Mouse (Mus musculus): ENCODE measurements at regions not wholly inside any gene's neighbourhood (a gene's known extent, or its start where the extent isn't known, plus 50 kb on each side); places are given as distances from the start of the nearest gene placed in this dataset.
"Not testable (repeated sequence)": the region's sequence is repeated elsewhere in the genome, so short reads cannot be mapped to it uniquely, and the experiment has no call there.

DNA sequence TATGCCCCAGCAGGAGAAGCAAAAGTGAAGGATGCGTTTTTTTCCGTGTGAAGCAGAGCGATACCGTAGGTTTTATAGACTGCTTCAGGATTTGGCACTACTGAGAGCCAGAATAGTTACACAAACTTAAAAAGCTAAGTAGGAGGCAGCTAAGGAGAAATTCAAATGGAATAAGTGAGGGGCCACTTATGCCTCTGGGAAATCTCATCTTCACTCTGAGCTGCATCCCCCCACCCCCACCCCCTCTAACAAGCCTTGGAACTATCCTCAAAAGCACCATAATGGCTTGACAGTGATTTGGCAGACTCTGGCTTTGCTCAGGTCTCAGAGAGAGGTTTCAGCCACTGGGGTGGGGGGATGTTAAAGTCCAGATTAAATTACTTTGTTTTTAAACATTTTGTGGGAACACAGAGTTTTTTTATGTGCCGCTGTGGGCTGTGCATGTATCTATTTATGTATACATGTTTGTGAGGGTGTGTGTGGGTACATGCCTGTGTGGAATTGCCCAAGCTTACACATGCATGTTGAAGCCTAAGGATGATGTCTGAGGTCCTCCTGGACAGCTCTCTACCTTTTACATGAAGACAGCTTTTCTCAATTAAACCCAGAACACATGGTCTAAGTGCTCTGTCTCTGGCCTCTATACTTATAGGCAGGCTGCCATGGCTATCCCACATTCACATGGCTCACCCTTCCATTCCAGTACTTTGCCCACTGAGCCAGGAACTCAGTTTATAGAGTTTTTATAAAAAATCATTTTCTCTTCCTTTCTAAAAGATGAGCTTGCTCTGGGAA lies 396.6 kb downstream of the Epm2a start:
- WGBS: 82% methylated on average over 5 of the region's 5 CpGs
- H3K27me3 ChIP-seq (ENCODE audit: insufficient read depth, poor library complexity, severe bottlenecking): no peaks in the 10 kb centered on the region
- no peak for DNase-seq (ENCODE audit: low spot score)
- no peaks in the 10 kb centered on the region for H3K9me3 ChIP-seq
- H3K4me1 ChIP-seq: no peaks in the 10 kb centered on the region
- no peak overlapping the region for H3K27ac ChIP-seq
- no peak overlapping the region for H3K4me3 ChIP-seq
- no peaks in the 10 kb centered on the region for H3K36me3 ChIP-seq

- no peaks in the 10 kb centered on the region for H3K4me1 ChIP-seq
- H3K27ac ChIP-seq: no peak overlapping the region
- 78% methylated on average over 4 of the region's 4 CpGs for WGBS
- DNase-seq (ENCODE audit: low spot score): no peak
- H3K36me3 ChIP-seq: no peaks in the 10 kb centered on the region
- H3K27me3 ChIP-seq (ENCODE audit: insufficient read depth, poor library complexity, severe bottlenecking): no peaks in the 10 kb centered on the region
- H3K9me3 ChIP-seq: no peaks in the 10 kb centered on the region
- H3K4me3 ChIP-seq: no peak overlapping the region
Observed at GRCm38 (mm10) chr10:11745587-11745986, 402.4 kb downstream of the Epm2a start.

- H3K4me1 ChIP-seq: no peaks in the 10 kb centered on the region
- no peaks in the 10 kb centered on the region for H3K9me3 ChIP-seq
- H3K27ac ChIP-seq: no peak overlapping the region
- no peaks in the 10 kb centered on the region for H3K27me3 ChIP-seq (ENCODE audit: insufficient read depth, poor library complexity, severe bottlenecking)
- no peak for DNase-seq (ENCODE audit: low spot score)
- H3K4me3 ChIP-seq: no peak overlapping the region
- H3K36me3 ChIP-seq: no peaks in the 10 kb centered on the region
Observed at GRCm38 (mm10) chr10:11746959-11747358, 403.8 kb downstream of the Epm2a start.

GRCm38 (mm10) chr10:11755105-11755730 lies 412.0 kb downstream of the Epm2a start:
- H3K27ac ChIP-seq: no peak overlapping the region

GRCm38 (mm10) chr10:11777894-11778293 lies 434.7 kb downstream of the Epm2a start:
- no peak for DNase-seq (ENCODE audit: low spot score)
- no peak overlapping the region for H3K4me3 ChIP-seq
- no peaks in the 10 kb centered on the region for H3K4me1 ChIP-seq
- no peaks in the 10 kb centered on the region for H3K27me3 ChIP-seq (ENCODE audit: insufficient read depth, poor library complexity, severe bottlenecking)
- no peaks in the 10 kb centered on the region for H3K36me3 ChIP-seq
- H3K9me3 ChIP-seq: peaks cover 4% of the 10 kb centered on the region; the same call in 1 of the 2 replicates
- no peak overlapping the region for H3K27ac ChIP-seq
- 83% methylated on average over 6 of the region's 6 CpGs for WGBS

More at GRCm38 (mm10) chr10:11755105-11755730, 412.0 kb downstream of the Epm2a start:
- Histone ChIP-seq H3K4me3 (no peak overlapping the region), H3K27me3 (ENCODE audit: insufficient read depth, poor library complexity, severe bottlenecking) (no peaks in the 10 kb centered on the region), H3K36me3 (no peaks in the 10 kb centered on the region), H3K4me1 (no peaks in the 10 kb centered on the region), H3K9me3 (no peaks in the 10 kb centered on the region)
- no peak for DNase-seq (ENCODE audit: low spot score)
- 81% methylated on average over 5 of the region's 5 CpGs for WGBS

DNA sequence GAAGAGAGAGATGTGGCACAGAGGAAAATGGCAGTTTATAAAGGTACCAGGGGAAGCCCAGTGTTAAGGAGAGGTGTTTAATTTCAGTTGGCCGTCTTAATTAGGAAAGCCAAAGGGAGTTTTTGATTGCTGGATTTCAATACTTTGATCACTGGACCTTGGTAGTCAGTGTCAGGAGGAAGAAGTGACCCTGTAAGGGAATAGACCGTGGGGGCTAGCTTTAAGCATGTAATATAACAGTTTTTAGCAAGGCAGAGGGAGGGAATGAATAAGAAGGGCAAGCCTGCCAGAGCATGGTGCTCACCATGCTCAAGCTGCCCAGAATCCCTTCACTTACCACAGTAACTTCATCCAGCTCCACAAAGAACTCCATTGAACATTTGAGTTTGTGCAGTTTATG lies 437.1 kb downstream of the Epm2a start:
- WGBS: 76% methylated on average over 2 of the region's 2 CpGs
- no peak overlapping the region for H3K27ac ChIP-seq
- peaks cover 4% of the 10 kb centered on the region; the same call in 1 of the 2 replicates for H3K9me3 ChIP-seq
- H3K36me3 ChIP-seq: no peaks in the 10 kb centered on the region
- no peak overlapping the region for H3K4me3 ChIP-seq
- H3K27me3 ChIP-seq (ENCODE audit: insufficient read depth, poor library complexity, severe bottlenecking): no peaks in the 10 kb centered on the region
- H3K4me1 ChIP-seq: no peaks in the 10 kb centered on the region
- no peak for DNase-seq (ENCODE audit: low spot score)

DNA sequence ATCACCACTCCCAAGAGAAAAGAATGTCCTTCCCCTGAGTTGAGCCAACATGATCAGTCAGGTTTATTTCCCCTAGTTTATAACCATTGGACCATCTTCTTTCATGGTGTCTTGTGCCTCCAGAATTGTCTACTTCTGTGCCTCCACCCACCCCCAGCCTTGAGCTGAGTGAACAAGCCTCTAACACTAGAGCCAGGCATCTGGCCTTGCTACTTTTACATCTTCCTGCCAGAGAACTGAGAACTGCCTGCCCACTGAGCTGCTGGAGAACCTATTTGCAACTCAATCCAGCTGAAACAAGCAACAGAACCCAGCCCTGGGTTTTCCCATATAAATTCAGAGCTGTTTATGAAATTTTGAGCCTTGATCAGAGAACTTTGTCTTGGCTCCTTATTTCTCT lies 444.0 kb downstream of the Epm2a start:
- H3K4me3 ChIP-seq: no peak overlapping the region
- no peak for DNase-seq (ENCODE audit: low spot score)
- no peaks in the 10 kb centered on the region for H3K27me3 ChIP-seq (ENCODE audit: insufficient read depth, poor library complexity, severe bottlenecking)
- no peak overlapping the region for H3K27ac ChIP-seq
- no peaks in the 10 kb centered on the region for H3K36me3 ChIP-seq
- no peaks in the 10 kb centered on the region for H3K9me3 ChIP-seq
- H3K4me1 ChIP-seq: no peaks in the 10 kb centered on the region

DNA sequence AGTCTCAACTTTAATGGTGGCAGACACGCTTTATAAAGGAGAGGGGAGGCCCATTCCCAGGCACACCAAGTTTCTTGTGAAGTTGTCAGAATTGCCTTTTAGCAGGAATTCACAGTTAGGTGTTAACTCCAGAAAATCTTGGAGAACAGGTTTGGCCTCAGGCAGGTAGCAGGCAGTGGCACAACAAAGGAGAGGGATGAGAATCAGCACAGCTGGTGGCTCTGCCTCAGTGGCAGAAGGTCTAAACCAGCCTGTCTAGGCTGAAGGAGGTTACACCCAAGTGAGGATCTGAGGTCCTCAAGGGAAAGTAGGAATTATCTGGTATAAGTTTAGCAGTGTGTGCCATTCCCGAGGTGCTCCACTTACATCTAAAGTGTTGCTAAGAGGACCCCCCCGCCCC lies 456.3 kb downstream of the Epm2a start:
- DNase-seq (ENCODE audit: low spot score): no peak
- Histone ChIP-seq H3K36me3 (no peaks in the 10 kb centered on the region), H3K4me1 (no peaks in the 10 kb centered on the region), H3K27me3 (ENCODE audit: insufficient read depth, poor library complexity, severe bottlenecking) (no peaks in the 10 kb centered on the region), H3K27ac (no peak overlapping the region), H3K4me3 (no peak overlapping the region), H3K9me3 (no peaks in the 10 kb centered on the region)
- whole genome bisulfite sequencing: 91% methylated on average over 3 of the region's 3 CpGs

DNA sequence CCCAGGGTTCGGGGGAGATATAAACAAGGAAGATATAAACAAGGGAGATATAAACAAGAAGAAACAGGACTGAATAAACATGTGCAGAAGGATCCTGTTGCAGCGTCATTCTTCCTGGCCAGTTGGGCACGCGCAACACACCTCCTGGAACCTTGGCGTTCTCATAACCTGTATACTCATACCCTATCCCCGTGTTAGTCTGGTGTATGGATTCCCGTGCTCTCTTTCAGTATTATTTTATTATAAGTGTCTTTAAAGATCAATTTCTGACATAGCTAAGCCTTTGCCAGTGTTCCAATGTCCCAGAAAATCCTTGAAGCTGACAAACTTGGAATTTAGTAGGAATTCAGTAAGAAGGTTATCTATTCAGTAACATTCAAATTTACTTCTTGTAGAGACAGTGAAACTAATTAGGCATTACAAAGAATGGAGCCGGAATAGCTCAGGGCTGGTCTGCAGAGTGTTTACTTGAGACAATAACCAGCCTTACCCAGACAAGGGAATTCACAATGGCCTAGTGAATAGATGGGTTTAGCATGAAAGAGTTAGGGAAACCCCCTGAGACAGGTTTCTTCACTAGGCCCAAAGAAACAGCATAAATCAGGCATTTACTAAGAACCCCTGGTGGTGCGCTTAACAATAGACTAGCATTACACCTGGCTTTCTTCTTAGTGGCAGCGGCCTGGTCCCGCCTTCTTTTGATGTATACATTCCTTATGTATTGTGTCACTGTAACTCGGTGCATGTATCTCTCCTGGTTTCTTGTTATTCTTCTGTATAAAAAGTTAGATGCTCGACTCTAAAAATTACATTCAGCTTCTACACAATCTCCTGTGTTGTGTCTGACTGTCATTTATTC lies 458.4 kb downstream of the Epm2a start:
- WGBS: 79% methylated on average over 13 of the region's 13 CpGs
- not testable (repeated sequence) for H3K27me3 ChIP-seq (ENCODE audit: insufficient read depth, poor library complexity, severe bottlenecking)

DNA sequence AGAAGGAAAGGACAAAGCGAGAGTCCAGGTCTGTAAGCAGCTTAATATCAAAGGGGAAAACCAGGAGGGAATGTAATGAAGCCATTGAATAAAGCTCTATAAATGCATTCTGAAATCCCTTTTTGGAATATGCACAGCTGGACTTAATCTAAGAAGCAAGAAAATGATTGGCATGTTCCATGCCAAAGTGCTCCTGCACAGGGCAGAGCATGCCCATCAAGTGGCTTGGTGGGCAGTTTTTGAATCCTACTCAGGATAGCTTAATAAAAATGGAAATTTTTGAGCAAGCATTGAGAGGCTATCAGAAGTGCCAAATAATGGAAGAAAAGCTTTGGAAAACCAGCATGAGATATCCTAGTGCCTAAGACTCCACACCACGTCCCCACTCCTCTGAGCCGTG lies 466.1 kb downstream of the Epm2a start:
- Histone ChIP-seq H3K36me3 (no peaks in the 10 kb centered on the region), H3K27me3 (ENCODE audit: insufficient read depth, poor library complexity, severe bottlenecking) (no peaks in the 10 kb centered on the region), H3K4me3 (no peak overlapping the region), H3K4me1 (no peaks in the 10 kb centered on the region), H3K9me3 (no peaks in the 10 kb centered on the region), H3K27ac (no peak overlapping the region)
- 74% methylated on average over 3 of the region's 3 CpGs for WGBS
- DNase-seq (ENCODE audit: low spot score): no peak

More for the DNA sequence above, 458.4 kb downstream of the Epm2a start:
- not testable (repeated sequence) for H3K4me3 ChIP-seq; DNase-seq (ENCODE audit: low spot score); H3K27ac ChIP-seq; H3K4me1 ChIP-seq; H3K36me3 ChIP-seq; H3K9me3 ChIP-seq

DNA sequence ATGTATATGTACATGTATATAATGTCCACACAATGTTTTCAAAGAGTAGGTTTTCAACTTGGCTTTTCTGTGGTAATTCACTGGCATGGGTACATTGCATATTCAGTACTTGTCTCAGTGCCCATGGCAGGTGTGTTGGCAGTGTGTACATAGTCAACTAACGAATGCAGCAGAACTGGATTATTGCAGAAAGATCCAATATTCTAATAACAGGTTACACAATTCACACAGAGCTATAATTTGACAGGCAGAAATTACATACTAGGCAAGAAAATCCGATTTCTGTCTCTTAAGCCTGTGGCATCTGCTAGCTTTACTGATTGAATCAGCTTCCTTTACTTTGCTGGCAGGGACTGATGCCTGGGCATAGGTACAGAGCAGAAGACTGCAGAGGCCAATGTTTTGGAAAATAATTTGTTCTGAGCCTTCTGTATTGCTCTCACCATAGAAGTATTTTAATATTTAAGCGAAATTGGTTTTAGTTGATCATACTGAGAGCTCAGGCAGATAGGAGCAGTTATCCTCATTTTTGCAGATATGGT lies 479.3 kb downstream of the Epm2a start:
- WGBS: 73% methylated on average over 3 of the region's 3 CpGs
- no peaks in the 10 kb centered on the region for H3K27me3 ChIP-seq (ENCODE audit: insufficient read depth, poor library complexity, severe bottlenecking)
- no peak for DNase-seq (ENCODE audit: low spot score)
- H3K36me3 ChIP-seq: no peaks in the 10 kb centered on the region
- no peaks in the 10 kb centered on the region for H3K4me1 ChIP-seq
- no peaks in the 10 kb centered on the region for H3K9me3 ChIP-seq
- H3K27ac ChIP-seq: no peak overlapping the region
- H3K4me3 ChIP-seq: no peak overlapping the region

DNA sequence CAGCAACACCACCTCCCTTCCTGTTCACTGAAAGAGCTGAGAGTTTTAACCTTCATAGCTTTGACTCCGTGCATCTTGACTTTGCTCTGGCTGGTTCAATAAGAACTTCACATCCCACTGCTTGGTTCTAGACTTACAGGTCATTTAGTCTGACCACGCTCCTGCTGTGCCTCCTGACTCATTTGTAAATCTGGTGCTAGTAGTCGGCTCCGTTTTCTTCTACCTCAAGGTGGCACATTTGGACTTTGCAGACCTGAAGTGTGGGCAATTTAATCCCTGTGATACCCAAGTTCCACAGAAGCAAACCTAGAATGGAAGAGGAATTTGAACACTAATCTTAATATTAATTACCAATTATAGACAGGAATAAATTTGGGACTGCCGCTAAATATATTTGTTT lies 497.9 kb downstream of the Epm2a start:
- no peaks in the 10 kb centered on the region for H3K36me3 ChIP-seq
- 78% methylated on average over 5 of the region's 5 CpGs for WGBS
- H3K4me3 ChIP-seq: no peak overlapping the region
- H3K27me3 ChIP-seq (ENCODE audit: insufficient read depth, poor library complexity, severe bottlenecking): no peaks in the 10 kb centered on the region
- H3K27ac ChIP-seq: no peak overlapping the region
- no peaks in the 10 kb centered on the region for H3K9me3 ChIP-seq
- no peaks in the 10 kb centered on the region for H3K4me1 ChIP-seq
- DNase-seq (ENCODE audit: low spot score): no peak

DNA sequence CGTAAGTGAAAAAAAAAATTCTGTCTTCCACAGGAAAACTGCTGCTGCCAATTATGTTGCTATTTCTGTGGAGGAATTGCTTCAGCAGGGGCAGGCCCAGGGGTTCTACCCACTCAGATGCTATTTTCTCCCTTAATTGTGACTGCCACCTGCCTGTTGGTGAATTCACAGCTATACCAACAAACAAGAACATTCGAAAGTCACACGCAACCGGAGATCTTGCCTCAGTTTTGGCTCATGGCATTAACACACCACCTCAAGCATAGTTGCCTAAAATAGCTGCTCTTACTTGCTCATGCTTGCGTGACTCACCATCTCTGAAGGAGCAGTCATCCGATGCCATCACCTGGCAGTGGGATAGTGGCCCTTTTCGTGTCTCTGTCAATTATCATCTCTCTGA lies 498.3 kb downstream of the Epm2a start:
- Histone ChIP-seq H3K4me3 (no peak overlapping the region), H3K4me1 (no peaks in the 10 kb centered on the region), H3K27me3 (ENCODE audit: insufficient read depth, poor library complexity, severe bottlenecking) (no peaks in the 10 kb centered on the region), H3K36me3 (no peaks in the 10 kb centered on the region), H3K27ac (no peak overlapping the region), H3K9me3 (no peaks in the 10 kb centered on the region)
- WGBS: 78% methylated on average over 7 of the region's 7 CpGs
- no peak for DNase-seq (ENCODE audit: low spot score)
